Mouse (Mus musculus) left cerebral cortex, adult 2 months (tissue): ENCODE data around the gene Dock1. TPM values are rescaled to one million over a fixed set of nuclear protein-coding genes. Genes with fewer than 3 reads are reported as not detected.

Source experiments
- DNase-seq, 2 experiments: peaks; one replicate each; pipeline ENCODE4 v3.0.0; 2021 to 2022; ENCODE audit warnings: low spot score in 2 of 2, mixed read lengths in 1 of 2; ENCODE audit errors: extremely low spot score in 1 of 2
- H3K27ac ChIP-seq: fragments of 200-600 bp; 2 replicates; pipeline ENCODE4 v1.8.1; 2022
- H3K4me3 ChIP-seq: fragments of 200-600 bp; 2 replicates; pipeline ENCODE4 v1.8.1; 2022
- CTCF ChIP-seq: fragments of 200-600 bp; IDR thresholded peaks from 2 replicates; pipeline ENCODE4 v1.8.1; 2022; ENCODE audit warnings: antibody characterized with exemption, mild to moderate bottlenecking, moderate library complexity
- intact Hi-C: fragments of 180-260 bp; cut with DNase I; formaldehyde crosslinking; loops from one replicate; pipeline ENCODE4 v1.15.1; 2025
- total RNA-seq, 2 experiments: library from RNA; stranded (reverse); gene quantifications; 2 replicates each; pipeline ENCODE4 v1.2.3; 2021

The Dock1 gene
- total RNA-seq, 2 experiments from 2014 or later: 21.7 to 22.4 TPM

GRCm38 (mm10) chr7:135017531-135017930, 347.1 kb downstream of the Dock1 start:
- no peak overlapping the region for H3K4me3 ChIP-seq
- intact Hi-C loops: no loop called here
- no peak for TF ChIP-seq CTCF
- H3K27ac ChIP-seq: no peak overlapping the region
- no peak for DNase-seq

GRCm38 (mm10) chr7:135020762-135021161, 350.3 kb downstream of the Dock1 start:
- no peak for TF ChIP-seq CTCF
- H3K4me3 ChIP-seq: no peak overlapping the region
- no peak overlapping the region for H3K27ac ChIP-seq
- intact Hi-C loops: no loop called here
- DNase-seq: no peak

GRCm38 (mm10) chr7:135021544-135022100, 351.2 kb downstream of the Dock1 start:
- H3K27ac ChIP-seq: no peak overlapping the region
- DNase-seq: no peak
- no peak for TF ChIP-seq CTCF
- H3K4me3 ChIP-seq: no peak overlapping the region
- intact Hi-C loops: no loop called here

- no peak for TF ChIP-seq CTCF
- H3K4me3 ChIP-seq: no peak overlapping the region
- no peak overlapping the region for H3K27ac ChIP-seq
- no peak for DNase-seq
- intact Hi-C loops: no loop called here
These were observed 354.1 kb downstream of the Dock1 start for GRCm38 (mm10) chr7:135024531-135024930.

- no peak for TF ChIP-seq CTCF
- Histone ChIP-seq H3K27ac (no peak overlapping the region), H3K4me3 (no peak overlapping the region)
- intact Hi-C loops: no loop called here
- no peak for DNase-seq
These were observed 358.3 kb downstream of the Dock1 start for GRCm38 (mm10) chr7:135028716-135029115.

- TF ChIP-seq CTCF: no peak
- no peak overlapping the region for H3K4me3 ChIP-seq
- H3K27ac ChIP-seq: no peak overlapping the region
- intact Hi-C loops: no loop called here
- no peak for DNase-seq
These were observed 358.7 kb downstream of the Dock1 start for GRCm38 (mm10) chr7:135029136-135029535.

GRCm38 (mm10) chr7:135031466-135031865, 361.0 kb downstream of the Dock1 start:
- intact Hi-C loops: no loop called here
- no peak for DNase-seq
- TF ChIP-seq CTCF: no peak
- no peak overlapping the region for H3K4me3 ChIP-seq
- no peak overlapping the region for H3K27ac ChIP-seq

GRCm38 (mm10) chr7:135034811-135035210, 364.4 kb downstream of the Dock1 start:
- H3K27ac ChIP-seq: no peak overlapping the region
- no peak for TF ChIP-seq CTCF
- intact Hi-C loops: no loop called here
- H3K4me3 ChIP-seq: no peak overlapping the region
- no peak for DNase-seq

GRCm38 (mm10) chr7:135035651-135036050, 365.2 kb downstream of the Dock1 start:
- DNase-seq: no peak
- H3K4me3 ChIP-seq: no peak overlapping the region
- intact Hi-C loops: no loop called here
- no peak overlapping the region for H3K27ac ChIP-seq
- TF ChIP-seq CTCF: no peak

- DNase-seq: no peak
- Histone ChIP-seq H3K4me3 (no peak overlapping the region), H3K27ac (no peak overlapping the region)
- intact Hi-C loops: no loop called here
- no peak for TF ChIP-seq CTCF
These were observed 368.5 kb downstream of the Dock1 start for GRCm38 (mm10) chr7:135038930-135039329.

GRCm38 (mm10) chr7:135043931-135044765, 373.7 kb downstream of the Dock1 start:
- no peak overlapping the region for H3K4me3 ChIP-seq
- no peak for TF ChIP-seq CTCF
- DNase-seq: no peak
- H3K27ac ChIP-seq: no peak overlapping the region
- intact Hi-C loops: no loop called here

GRCm38 (mm10) chr7:135049416-135049815, 379.0 kb downstream of the Dock1 start:
- TF ChIP-seq CTCF: no peak
- Histone ChIP-seq H3K4me3 (no peak overlapping the region), H3K27ac (no peak overlapping the region)
- intact Hi-C loops: no loop called here
- no peak for DNase-seq
